Mouse (Mus musculus) C2C12 (cell line): ENCODE data around the gene Pou2f3. TPM values are rescaled to one million over a fixed set of nuclear protein-coding genes. Genes with fewer than 3 reads are reported as not detected.

Experiments
- H3K27me3 ChIP-seq: one replicate; pipeline ENCODE4 v1.6.1; 2011; ENCODE audit not compliant: control insufficient read depth, insufficient read depth, insufficient read length
- H3K36me3 ChIP-seq: one replicate; pipeline ENCODE4 v1.6.1; 2011; ENCODE audit not compliant: control insufficient read depth, insufficient read depth
- H3K4me3 ChIP-seq: one replicate; pipeline ENCODE4 v1.5.1; 2011; ENCODE audit warnings: mild to moderate bottlenecking, control low read depth; ENCODE audit not compliant: poor library complexity, insufficient read depth, severe bottlenecking
- H3K79me2 ChIP-seq: one replicate; pipeline ENCODE4 v1.6.1; 2011; ENCODE audit not compliant: control insufficient read depth, insufficient read depth
- H3K79me3 ChIP-seq: one replicate; pipeline ENCODE4 v1.6.1; 2011; ENCODE audit warnings: low read depth, control low read depth
- H3ac ChIP-seq: one replicate; pipeline ENCODE3; 2011; ENCODE audit warnings: low read depth; ENCODE audit not compliant: control insufficient read depth, insufficient read length
- CEBPB ChIP-seq: IDR thresholded peaks from one replicate; pipeline ENCODE4 v1.6.1; 2011; ENCODE audit warnings: low read depth, mild to moderate bottlenecking, control low read depth, moderate library complexity
- CTCF ChIP-seq: IDR thresholded peaks from one replicate; pipeline ENCODE4 v1.5.1; 2011; ENCODE audit not compliant: control insufficient read depth, insufficient read depth, insufficient read length
- FOSL1 ChIP-seq: IDR thresholded peaks from one replicate; pipeline ENCODE4 v1.8.0; 2011; ENCODE audit warnings: mild to moderate bottlenecking, low read length; ENCODE audit not compliant: poor library complexity, insufficient read depth, severe bottlenecking
- MAX ChIP-seq: IDR thresholded peaks from one replicate; pipeline ENCODE4 v1.6.1; 2011; ENCODE audit warnings: mild to moderate bottlenecking, control low read depth
- MYOD1 ChIP-seq: IDR thresholded peaks from one replicate; pipeline ENCODE4 v1.6.1; 2011; ENCODE audit warnings: low read depth; ENCODE audit not compliant: control insufficient read depth, insufficient read length
- MYOG ChIP-seq: IDR thresholded peaks from one replicate; pipeline ENCODE4 v1.6.1; 2011; ENCODE audit not compliant: control insufficient read depth, insufficient read length; ENCODE audit errors: extremely low read depth
- USF1 ChIP-seq: IDR thresholded peaks from one replicate; pipeline ENCODE4 v1.6.1; 2011; ENCODE audit warnings: low read depth, mild to moderate bottlenecking, control low read depth, moderate library complexity
- polyA plus RNA-seq: library from polyadenylated mRNA; unstranded; fragments of >200 nt; fragmentation: generic; extraction: Trizol; gene quantifications from one replicate; pipeline ENCODE4 v1.2.1, GENCODE M21; 2012; ENCODE audit warnings: missing spikeins

Gene Pou2f3
- polyA plus RNA-seq, 1 experiment = not detected

GRCm38 (mm10) chr9:43231805-43232204 is 21.6 kb upstream of the Pou2f3 start:
- Histone ChIP-seq H3K79me2 (peaks cover 100% of the 10 kb centered on the region), H3K36me3 (no peaks in the 10 kb centered on the region), H3K27me3 (no peaks in the 10 kb centered on the region), H3K79me3 (peaks cover 48% of the 10 kb centered on the region), H3ac (no peak overlapping the region), H3K4me3 (no peak overlapping the region)
- no peak for TF ChIP-seq MAX
- no peak for TF ChIP-seq CTCF
- no peak for TF ChIP-seq CEBPB
- no peak for TF ChIP-seq MYOG
- no peak for TF ChIP-seq USF1
- TF ChIP-seq FOSL1 = no peak
- no peak for TF ChIP-seq MYOD1

- Histone ChIP-seq H3K4me3 (no peak overlapping the region), H3K79me2 (peaks cover 99% of the 10 kb centered on the region), H3K79me3 (peaks cover 41% of the 10 kb centered on the region), H3ac (no peak overlapping the region), H3K36me3 (no peaks in the 10 kb centered on the region), H3K27me3 (no peaks in the 10 kb centered on the region)
- TF ChIP-seq CTCF (no peak), MAX (no peak), MYOG (no peak), FOSL1 (no peak), USF1 (no peak), MYOD1 (no peak), CEBPB (no peak)
Measured at GRCm38 (mm10) chr9:43230886-43231285, 20.7 kb upstream of the Pou2f3 start.

GRCm38 (mm10) chr9:43229962-43230361 is 19.8 kb upstream of the Pou2f3 start:
- peaks cover 33% of the 10 kb centered on the region for H3K79me3 ChIP-seq
- H3K27me3 ChIP-seq = no peaks in the 10 kb centered on the region
- no peaks in the 10 kb centered on the region for H3K36me3 ChIP-seq
- H3K4me3 ChIP-seq = no peak overlapping the region
- H3ac ChIP-seq = no peak overlapping the region
- TF ChIP-seq MYOD1 (no peak), USF1 (no peak), CEBPB (no peak), MYOG (no peak), CTCF (no peak), FOSL1 (no peak), MAX (no peak)
- peaks cover 97% of the 10 kb centered on the region for H3K79me2 ChIP-seq

GRCm38 (mm10) chr9:43229398-43229895 is 19.3 kb upstream of the Pou2f3 start:
- no peak for TF ChIP-seq MYOG
- TF ChIP-seq CTCF = no peak
- TF ChIP-seq MYOD1 = no peak
- TF ChIP-seq CEBPB = no peak
- no peak for TF ChIP-seq MAX
- TF ChIP-seq USF1 = no peak
- TF ChIP-seq FOSL1 = no peak
- peaks cover 32% of the 10 kb centered on the region for H3K79me3 ChIP-seq
- H3K4me3 ChIP-seq = no peak overlapping the region
- H3K36me3 ChIP-seq = no peaks in the 10 kb centered on the region
- H3K79me2 ChIP-seq = peaks cover 95% of the 10 kb centered on the region
- no peak overlapping the region for H3ac ChIP-seq
- H3K27me3 ChIP-seq = no peaks in the 10 kb centered on the region

- Histone ChIP-seq H3K79me2 (peaks cover 88% of the 10 kb centered on the region), H3K4me3 (no peak overlapping the region), H3ac (no peak overlapping the region), H3K27me3 (no peaks in the 10 kb centered on the region), H3K36me3 (peaks cover 3% of the 10 kb centered on the region), H3K79me3 (peaks cover 28% of the 10 kb centered on the region)
- TF ChIP-seq FOSL1 = no peak
Measured at GRCm38 (mm10) chr9:43228745-43229144, 18.6 kb upstream of the Pou2f3 start.

GRCm38 (mm10) chr9:43227626-43228025 is 17.5 kb upstream of the Pou2f3 start:
- no peaks in the 10 kb centered on the region for H3K27me3 ChIP-seq
- TF ChIP-seq MYOG (no peak), FOSL1 (no peak)
- peaks cover 23% of the 10 kb centered on the region for H3K79me3 ChIP-seq
- peaks cover 77% of the 10 kb centered on the region for H3K79me2 ChIP-seq
- no peak overlapping the region for H3ac ChIP-seq
- H3K4me3 ChIP-seq = no peak overlapping the region
- peaks cover 3% of the 10 kb centered on the region for H3K36me3 ChIP-seq
